Mouse (Mus musculus) embryo, embryonic 9.5 days (tissue): Measurements from ENCODE around the gene Sh3rf3.
A peak's percentile ranks its signal among the peaks of the same experiment; 100 is the strongest.

Source experiments
- DNase-seq: peaks from one replicate; pipeline ENCODE4 v3.0.0-alpha.2; 2017; ENCODE audit errors: extremely low spot score

The Sh3rf3 gene

DNA sequence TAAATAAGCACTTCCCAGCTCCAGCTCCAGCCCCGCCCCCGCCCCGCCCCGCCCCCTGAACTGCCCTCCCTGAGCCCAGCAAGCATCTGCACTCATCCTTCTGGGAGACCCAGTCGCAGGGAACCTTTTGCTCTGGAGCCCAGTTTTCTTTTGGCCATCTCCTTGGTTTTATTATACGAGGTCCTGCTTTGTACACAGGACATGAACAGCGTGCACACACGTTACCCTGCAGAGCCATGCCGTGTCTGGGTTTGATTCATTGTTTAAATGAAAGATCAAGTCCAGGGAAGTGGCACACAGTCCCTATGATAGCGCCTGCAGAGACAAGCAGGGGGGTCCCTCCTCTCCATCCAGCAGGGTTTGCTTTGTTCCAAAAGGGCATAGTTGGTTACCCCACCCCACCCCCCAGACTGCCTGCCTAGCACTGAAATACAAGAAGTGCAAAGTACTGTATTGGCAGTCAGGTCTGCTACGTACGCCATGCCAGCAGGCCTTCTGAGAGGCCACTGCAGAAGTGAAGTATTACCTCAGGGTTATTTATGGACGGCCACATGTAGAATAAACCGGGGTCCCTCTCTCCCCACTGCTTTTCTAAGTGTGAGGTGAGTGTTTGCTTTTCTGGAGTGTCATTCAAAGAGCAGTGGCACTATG is 41.5 kb downstream of the Sh3rf3 start:
- DNase-seq, result peak; percentile 45

DNA sequence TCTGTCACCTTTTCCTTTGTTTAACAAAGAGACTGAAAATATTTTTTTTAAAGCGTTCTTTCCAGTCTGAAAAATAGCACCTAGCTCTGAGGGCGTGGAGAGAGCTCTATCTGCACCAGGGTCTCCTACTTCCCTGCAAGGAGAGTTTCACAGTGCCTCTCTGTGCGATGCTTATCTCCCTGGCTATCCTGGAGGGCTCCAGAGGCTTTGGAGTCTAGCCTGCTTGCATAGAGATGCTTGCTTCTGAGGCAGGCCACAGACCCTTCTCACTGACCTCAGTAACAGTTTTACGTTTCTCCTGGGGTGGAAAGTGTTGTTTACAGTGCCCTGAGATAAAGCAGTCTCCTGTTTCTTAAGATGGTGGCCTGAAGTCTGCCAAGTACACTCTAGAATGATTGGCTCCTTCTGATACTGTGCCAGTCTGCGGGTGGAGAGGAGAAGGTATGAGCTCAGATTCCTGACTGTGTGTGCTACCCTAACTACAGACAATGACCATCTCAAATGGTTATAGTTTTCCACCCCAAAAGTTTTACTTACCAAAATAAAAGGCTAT is 42.1 kb downstream of the Sh3rf3 start:
- DNase-seq, result no peak

DNA sequence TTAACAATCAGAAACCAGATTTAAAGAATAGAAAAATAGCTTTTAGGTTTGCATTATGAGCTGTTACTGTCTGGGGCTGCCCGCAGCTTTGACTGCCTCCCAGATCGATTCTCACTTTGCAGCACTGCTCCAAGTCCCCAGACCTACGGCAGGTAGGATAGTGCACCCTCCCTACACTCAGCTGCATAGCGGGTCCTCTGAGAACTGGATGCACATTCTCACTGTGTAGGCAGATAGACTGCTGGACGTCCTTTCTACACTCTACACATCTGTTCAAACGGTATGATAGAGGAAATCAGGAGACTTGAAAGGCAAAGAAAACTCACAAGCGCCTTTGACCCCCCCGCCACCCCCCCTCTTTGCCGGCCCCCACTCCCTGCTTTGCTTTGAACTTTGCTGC is 42.7 kb downstream of the Sh3rf3 start:
- DNase-seq, result no peak

DNA sequence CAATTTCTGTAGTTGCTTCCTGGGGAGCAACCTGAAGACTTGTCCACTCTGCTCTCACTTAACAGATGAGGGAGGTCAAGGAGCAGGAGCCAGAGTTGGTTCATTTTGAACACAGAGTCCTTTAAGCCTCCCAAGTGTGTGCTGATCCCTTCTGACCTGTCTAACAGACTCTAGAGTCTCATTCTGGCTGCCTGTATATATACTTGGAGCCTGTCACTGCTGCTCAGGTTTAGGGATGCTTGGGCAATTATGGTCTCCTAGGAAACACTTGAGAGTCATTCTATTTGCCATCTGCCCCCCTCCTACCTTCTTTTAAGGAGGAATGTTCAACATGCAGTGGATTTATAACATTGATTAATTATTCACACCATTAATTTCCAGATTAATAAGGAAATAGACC is 43.6 kb downstream of the Sh3rf3 start:
- DNase-seq, result no peak

DNA sequence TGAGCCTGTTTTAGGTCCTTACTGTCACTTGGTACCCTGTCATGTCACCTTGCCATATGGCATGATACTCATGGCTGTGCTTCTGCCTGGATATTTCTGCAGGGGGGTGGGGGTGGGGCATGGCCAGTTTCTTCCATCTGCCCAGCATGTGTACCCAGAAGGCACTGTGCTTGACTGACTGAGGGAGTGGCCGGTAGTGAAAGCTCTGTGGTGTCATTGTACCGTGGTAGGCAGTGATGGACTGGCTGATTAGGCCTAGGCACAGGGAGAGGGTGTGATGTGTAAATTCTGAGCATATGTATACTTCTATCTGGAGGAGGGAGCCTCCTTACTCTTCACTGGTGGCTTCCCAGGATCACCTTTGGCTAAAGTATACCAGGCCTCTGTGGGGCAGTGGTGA is 51.6 kb downstream of the Sh3rf3 start:
- no peak for DNase-seq

DNA sequence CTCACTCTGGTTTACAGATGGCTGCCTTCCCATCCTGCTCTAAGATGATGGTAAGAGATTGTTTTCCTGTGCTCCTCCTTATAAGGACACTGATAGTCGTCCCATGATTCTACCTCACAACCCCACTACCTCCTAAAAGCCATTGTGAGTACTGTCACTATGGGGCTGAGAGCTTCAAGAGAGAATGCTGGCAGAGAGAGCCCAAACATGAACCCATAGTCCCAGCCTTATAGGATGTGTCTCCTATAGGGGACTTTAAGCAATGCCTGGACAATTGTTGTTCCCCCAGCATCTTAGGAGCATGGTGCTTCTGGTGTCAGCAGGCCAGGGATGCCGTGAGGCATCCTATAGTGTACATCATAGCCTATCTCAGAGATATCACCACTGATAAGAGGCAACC is 54.4 kb downstream of the Sh3rf3 start:
- no peak for DNase-seq

DNA sequence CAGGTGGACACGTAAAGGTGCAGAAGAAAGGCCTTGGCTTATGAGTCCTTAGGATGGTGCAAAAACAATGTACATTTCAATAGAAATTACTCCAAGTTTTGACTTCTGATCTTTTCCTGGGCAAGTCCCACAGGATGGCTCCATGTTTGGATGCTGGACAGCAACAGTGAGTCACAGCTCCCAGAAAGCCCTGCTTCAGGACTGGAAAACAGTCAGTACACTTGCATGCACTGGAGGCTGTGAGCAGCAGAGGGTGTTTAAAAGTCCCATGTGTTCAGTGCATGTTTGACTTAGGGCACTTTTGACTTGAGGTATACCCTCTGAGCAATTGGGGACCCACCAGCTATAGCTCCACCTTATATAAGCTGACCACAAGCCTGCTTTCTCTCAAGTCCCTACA is 56.7 kb downstream of the Sh3rf3 start:
- DNase-seq, result no peak

DNA sequence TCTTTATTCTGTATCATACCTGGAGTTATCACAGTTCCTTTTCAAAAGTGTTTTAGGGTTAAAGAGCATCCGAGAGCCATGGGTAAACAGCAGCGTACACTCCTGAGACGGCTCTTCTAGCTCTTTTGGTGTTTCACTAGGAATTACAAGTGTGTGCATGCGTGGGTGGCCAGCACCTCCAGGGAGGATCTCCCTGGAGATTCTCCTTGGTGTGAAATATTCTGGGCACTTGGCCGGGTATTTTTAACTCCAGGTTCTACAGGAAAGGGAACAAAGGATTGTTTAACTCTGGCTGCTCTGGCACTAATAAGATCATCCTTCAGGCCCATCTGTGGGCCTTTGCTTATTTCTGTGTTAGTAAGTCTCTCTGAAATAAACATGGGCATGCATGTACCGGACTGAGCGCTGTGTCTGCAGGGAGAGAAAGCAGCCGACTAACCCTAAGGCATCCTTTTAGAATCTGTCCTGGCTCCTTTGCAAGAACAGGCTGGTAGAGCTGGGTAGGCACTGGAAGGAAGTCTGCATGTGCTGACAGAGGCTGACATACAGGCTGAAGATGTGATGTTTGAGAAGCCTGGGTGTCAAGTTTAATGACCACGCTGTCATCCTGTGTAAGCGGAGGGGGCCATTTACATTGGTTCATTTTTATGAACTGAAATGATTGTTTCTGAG is 58.1 kb downstream of the Sh3rf3 start:
- no peak for DNase-seq

DNA sequence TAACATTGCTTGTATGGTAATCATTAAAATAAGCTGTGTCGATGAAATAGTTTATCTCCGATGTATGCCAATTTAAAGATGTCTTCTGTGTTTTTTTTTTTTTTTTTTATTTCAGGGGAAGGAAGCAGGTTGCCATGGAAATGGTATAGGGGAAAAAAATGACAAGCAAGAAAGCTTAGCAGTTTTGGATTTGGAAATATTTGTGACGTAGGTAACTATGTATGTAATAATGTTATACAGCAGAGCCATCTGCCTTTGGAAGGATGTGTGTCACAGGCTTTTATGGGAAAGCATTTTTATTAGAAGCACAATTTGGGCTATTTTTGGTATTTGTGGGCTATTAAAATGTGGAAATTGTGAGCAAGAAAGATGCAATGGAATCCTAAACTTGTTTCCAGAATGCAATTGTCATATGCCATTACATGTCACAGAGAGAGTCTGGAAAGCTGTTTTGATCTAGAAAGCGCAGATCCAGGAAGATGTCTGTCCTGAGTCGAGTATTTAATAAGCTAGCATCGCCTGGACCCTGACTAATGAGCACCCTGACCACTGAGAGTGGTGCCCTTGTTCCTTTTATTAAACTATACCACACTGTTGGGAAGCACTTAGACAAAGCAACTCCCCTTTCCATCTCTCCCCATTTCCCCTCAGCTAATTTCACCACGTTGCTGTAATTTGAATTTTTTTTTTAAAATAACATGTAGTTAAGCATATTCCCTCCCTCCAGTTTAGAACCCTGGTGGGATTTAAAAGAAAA is 58.8 kb downstream of the Sh3rf3 start:
- DNase-seq, result no peak

DNA sequence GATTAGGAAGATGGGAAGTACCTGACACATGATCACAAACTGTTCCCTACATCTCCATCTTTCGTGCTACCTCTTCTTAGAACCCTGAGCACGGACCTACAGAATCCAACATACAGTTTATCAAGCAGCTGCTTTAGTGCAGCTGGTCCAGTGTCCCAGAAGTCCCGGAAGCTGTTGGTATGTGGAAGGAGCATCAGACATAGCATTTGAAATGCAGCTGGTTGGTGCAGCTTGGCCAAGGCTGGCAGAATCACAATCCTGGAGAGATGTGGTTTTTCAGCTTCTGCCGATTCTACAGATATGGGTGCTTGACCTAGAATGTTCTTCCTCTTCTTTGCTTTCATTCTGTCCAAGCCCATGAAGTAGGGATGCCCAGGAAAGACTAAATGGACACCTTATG is 64.7 kb downstream of the Sh3rf3 start:
- no peak for DNase-seq

DNA sequence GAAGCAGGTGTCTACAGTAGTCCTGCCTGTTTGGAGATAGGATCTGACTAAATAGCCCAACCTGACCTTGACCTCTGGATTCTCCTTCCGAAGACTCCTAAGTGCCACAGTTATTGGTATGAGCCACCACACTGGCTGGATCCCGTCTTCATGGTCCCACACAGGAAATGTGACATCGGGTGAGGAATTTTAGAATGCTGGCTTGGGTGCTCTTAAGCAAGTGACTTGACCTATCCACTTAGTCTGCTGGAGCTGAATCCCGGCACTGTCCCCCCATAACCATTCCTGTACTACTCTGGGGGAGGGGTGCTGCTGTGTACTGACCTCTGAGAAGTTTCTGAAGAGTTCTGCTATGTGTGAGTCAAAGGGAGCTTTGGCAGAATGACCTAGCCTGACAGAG is 65.5 kb downstream of the Sh3rf3 start:
- DNase-seq, result no peak

DNA sequence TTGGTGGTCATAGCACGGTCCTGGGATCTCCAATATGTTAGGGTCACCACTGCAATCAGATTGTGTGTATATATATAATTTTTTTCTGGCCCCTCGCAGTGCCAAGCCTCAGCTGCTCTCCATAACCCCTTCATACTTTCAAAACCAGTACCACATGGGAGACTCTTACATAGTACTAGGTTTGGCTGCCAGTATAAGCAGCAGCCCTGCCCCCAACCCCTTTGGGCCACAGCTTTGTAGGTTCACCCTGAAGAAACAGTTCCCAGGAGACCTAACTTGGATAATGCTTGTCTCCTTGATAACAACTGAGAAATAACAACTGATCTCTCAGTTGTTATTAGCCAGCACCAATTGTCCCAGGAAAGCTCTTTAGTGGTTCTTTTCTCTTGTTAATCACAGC is 69.6 kb downstream of the Sh3rf3 start:
- DNase-seq, result no peak

DNA sequence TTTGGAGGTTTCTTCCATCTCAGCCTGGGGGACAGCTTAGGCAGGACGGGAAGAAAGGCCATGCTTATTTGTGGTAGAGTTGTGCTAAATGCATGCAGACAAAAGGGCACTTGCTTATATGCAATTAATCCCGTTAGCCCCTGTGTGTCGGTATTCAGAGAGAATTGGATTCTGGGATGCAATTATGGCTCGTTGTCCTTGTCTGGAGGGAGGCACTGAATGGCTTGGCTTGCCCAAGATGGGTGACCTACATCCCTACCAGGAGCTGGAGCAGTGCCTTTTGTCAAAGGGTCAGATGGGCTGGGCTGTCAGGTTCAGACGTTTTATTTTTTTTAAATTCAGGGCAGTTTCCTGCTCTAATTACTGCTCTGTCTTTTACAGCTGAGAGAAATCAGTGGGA is 72.2 kb downstream of the Sh3rf3 start:
- no peak for DNase-seq

DNA sequence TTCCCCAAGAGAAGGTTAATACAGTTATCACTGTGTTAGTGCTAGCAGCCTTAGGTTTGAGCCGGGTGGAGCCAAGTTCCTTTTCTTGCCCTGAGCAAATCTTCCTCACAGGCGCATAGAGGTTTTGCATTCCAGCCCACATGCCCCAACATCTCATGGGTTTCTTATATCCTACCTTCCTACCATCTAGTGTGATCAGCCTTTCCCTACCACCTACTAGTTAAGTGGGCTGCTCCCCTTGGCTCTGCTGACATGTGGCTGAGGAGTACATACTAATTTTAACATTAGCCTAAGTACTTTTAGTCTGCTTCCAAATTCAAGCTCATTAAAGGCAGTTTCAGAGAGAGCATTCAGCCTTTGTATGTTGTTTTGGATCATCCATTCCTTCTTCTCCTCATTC is 72.7 kb downstream of the Sh3rf3 start:
- no peak for DNase-seq

DNA sequence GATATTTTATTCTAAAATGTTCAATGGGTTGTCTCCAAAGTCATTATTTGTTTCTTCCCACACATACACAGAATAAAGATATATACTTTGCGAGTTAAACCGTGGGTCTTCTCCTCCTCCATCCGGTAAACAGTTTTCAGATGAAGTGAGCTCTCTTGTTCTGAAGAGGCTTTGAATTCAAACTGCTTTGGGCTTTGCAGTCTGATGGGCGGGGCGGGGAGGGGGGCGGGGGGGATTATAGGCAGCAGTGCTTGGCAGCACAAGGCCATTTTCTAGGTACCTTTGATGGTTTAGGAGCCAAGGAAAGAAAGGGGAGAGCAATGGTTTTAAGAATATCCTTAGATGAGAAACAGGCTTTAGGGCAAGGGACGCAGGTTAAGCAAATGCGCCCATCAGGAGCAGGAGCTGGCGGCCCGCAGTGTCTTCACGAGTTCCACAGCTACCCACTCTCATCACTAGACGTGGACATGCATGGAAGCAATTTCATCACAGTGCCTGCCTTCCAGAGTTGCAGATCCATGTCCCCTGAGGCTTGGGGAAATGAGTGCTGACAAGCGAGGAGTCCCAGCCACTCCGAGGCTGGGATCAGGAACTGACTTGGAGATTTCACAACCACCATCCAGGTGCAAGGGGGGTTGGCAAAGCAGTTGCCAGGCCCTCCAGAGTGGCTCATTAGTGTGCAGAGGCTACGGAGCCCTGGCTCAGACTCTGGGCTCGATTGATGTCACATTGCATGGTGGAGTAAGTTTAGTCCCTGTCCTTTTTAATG is 77.7 kb downstream of the Sh3rf3 start:
- no peak for DNase-seq

DNA sequence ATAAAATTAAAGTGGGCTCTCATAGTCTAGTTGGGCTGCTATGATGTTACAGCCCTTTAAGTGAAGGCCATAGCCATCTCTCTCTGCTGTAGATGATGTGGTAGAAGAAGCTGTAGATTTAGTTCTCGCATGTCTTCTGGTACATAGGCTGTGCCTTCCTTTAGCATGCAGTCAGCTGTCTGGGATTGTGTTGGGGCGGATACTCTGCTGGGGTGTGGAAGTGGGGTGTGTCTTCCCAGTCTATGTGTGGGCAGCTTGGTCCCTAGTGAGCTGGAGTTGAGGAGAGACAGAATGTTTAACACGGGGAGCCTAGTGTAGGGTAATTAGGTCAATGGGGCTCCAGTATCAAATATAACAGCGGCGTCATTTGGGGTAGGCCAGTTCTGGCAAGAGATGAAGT is 82.3 kb downstream of the Sh3rf3 start:
- no peak for DNase-seq

DNA sequence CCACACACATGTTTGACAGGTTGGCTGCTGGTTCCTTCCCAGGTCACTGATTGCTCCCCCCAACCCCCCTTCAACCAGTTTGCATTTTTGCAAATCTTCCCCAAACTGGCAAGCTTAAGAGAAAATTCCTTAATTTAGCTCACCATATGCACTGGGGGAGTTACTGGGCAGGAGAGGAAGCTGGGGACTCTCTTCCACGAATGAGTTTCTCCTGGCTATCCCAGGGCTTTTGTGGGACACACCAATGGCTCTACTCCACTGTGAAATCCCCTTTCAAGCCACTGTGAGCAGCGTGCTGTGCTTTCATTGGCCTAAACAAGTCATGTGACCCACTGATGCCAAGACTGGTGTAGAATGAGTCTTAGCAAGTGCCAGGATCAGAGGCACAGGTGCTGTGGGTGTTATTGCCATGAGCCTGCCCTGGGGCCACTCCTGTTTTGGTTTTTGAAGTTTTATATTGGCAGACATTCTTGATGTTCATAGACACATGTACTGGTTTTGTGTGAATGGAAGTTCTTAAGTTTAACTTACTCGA is 83.9 kb downstream of the Sh3rf3 start:
- no peak for DNase-seq

DNA sequence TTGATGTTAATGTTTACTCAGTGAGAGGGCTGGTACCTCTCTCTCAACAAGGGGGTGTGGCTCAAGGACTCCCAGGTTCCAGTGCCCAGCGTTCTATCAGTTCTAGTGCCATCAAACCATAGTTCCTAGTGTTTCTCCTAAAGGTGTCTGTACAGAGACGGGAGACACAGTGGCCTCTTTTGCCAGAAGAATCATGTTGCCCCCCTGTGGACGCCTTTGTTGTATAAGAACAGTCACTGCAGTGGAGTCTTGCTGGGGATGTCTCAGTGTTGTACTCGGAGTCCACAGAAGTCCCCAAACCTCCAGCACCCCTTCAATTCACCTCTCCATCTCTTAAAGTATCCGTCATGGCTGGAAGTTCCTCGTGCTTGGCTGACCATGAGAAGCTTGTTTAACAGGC is 92.1 kb downstream of the Sh3rf3 start:
- DNase-seq, result peak; percentile 12

DNA sequence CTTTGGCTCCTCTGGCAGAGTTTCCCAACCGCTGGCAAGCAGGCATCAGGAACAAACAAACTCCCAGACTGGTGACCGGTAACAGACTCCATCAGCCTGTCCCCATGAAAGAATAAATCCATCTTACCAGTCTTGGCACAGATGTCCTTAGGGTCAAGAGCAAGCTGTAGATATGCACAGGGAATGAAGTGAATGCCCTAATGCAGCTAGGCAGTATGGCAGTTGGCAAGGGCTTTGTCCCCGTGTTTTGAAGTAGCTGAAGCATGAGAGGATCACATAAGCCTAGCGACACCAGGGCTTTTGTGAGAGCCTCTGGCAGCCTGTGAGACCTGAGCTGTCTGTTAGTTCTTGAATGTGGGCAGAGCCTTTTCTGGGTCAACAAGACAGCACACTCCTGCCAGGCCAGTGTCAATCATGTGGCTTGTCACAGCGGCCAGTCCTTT is 93.9 kb downstream of the Sh3rf3 start:
- DNase-seq, result no peak

DNA sequence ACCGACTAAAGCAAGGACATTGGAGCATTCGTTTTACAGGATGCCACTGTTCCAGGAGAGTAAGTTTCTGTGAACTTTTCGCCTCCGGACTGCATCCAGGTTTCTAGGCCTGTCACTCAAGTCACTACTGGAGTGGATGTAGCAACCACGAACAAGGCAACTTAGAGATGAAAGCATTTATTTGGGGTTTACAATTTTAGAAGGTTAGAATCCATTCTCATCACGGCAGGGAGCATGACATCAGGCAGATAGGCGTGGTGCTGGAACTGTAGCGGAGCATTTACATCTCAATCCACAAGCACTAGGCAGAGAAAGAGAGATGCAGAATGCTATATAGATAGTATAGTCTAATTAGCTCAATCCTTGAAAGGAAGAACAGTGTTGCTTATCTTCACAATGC is 95.3 kb downstream of the Sh3rf3 start:
- DNase-seq, result no peak

DNA sequence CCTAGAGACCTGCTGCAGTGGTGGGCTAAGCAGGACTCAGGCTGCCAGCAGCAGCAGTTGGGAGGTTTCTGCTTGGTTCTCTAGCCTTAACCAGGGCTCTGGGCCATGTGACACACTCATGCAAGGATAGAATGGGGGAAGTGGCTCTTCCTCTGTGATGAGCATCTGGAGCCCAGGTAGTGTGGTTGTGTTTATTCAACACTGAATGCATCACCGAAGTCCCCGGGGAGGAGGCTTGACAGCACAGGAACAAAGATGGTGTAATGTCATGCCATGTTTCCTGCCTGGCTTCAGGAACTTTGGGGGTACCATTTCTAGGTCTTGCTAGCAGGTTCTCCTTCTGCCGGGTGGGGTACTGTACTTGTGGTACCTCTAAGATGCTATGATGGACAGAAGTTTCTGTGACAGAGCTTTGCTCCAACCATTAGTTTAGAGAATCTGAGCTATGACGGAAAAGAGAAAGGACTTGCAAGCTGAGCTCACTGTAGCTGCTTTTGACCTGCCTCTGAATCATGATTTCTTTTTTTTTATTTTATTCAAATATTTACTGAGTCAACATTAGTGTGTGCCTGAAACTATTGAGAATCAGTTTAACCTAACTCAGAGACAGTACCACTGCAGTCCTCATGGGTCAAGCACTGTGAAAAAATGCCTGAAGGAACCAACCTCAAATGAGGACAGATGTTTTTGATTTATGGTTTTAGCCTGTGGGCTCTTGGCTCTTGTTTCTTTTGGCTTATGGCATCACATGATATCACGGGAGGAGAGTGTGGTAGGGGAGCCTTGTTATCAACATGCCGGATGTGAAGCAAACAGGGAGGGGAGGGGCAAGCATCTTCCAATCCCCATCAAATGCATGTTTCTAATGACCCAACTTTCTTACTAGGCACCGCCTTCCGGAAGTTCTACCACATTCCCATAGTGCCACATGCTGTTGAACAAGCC is 102.4 kb downstream of the Sh3rf3 start:
- no peak for DNase-seq
